ENCODE assay signal across 7 mouse cellular contexts in the genomic region with DNA sequence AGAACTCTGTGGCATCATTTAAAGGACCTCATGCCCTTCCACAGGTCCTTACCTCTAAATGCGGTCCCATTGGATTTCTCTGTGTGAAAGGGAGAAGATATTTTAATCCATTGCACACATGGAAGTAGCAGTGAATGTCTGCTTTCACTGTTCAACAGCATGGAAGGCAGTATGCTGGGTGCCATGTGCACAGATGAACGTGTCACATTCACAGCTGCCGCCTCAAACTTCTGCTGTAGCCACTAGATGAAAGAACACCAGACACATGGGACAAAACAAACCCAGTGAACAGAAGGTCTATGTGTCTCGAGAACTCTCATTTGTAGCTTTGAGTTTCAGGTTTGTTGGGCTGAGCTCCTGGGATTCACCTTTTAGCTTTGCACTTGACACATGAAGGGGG.
"Had no signal": no experiment of that assay in that cellular context is flagged by ENCODE, and none has a peak within 500 bp of the region (broad histone marks: within the 10 kb centered on the region; RNA-seq: fewer than 3 reads in every experiment).

No protein-coding gene starts in this region.

- DNase-seq: kidney, adult 8-10 months; kidney, postnatal 25 days; liver; liver, embryonic 13.5 days; liver, postnatal 0 days; lung, postnatal 14 days; thymus, postnatal 36 days had no signal
